Mouse (Mus musculus) liver, embryonic 15.5 days (tissue): ENCODE results near the gene Gapt. TPM values are rescaled to one million over a fixed set of nuclear protein-coding genes. Genes with fewer than 3 reads are reported as not detected.
"Not testable (repeated sequence)": the region's sequence is repeated elsewhere in the genome, so short reads cannot be mapped to it uniquely, and the experiment has no call there.

Experiments
- ATAC-seq: fragments of 200-750 bp; cut with Nextera tagmentation; 2 replicates; pipeline ENCODE4 v1.8.0; 2017; ENCODE audit warnings: moderate number of reproducible peaks, mild to moderate bottlenecking, moderate library complexity; ENCODE audit not compliant: insufficient read depth
- H3K27ac ChIP-seq: fragments of 300-500 bp; sonication (generic); replicated peaks from 2 replicates; pipeline ENCODE4 v1.5.1; 2015; ENCODE audit warnings: mild to moderate bottlenecking, inconsistent platforms
- H3K27me3 ChIP-seq: fragments of 300-500 bp; sonication (generic); 2 replicates; pipeline ENCODE4 v1.6.1; 2015; ENCODE audit warnings: mild to moderate bottlenecking, inconsistent platforms
- H3K36me3 ChIP-seq: fragments of 300-500 bp; sonication (generic); replicated peaks from 2 replicates; pipeline ENCODE4 v1.6.1; 2015; ENCODE audit warnings: moderate library complexity, mild to moderate bottlenecking, inconsistent platforms
- H3K4me1 ChIP-seq: fragments of 300-500 bp; sonication (generic); replicated peaks from 2 replicates; pipeline ENCODE4 v1.6.1; 2015; ENCODE audit warnings: inconsistent platforms
- H3K4me2 ChIP-seq: fragments of 300-500 bp; sonication (generic); 2 replicates; pipeline ENCODE4 v1.6.1; 2015; ENCODE audit warnings: moderate library complexity, mild to moderate bottlenecking, inconsistent platforms
- H3K4me3 ChIP-seq: fragments of 300-500 bp; sonication (generic); replicated peaks from 2 replicates; pipeline ENCODE4 v1.5.1; 2015; ENCODE audit warnings: mild to moderate bottlenecking, inconsistent platforms
- H3K9ac ChIP-seq: fragments of 300-500 bp; sonication (generic); 2 replicates; pipeline ENCODE4 v1.6.1; 2015; ENCODE audit warnings: moderate library complexity, mild to moderate bottlenecking, inconsistent platforms
- H3K9me3 ChIP-seq: fragments of 300-500 bp; sonication (generic); replicated peaks from 2 replicates; pipeline ENCODE4 v1.6.1; 2016; ENCODE audit warnings: inconsistent platforms
- WGBS: fragments of 180-500 bp; shearing (Covaris S2); methylation state at CpG from one replicate; pipeline ENCODE4 v1.1.7; 2015; ENCODE audit warnings: mixed read lengths; ENCODE audit not compliant: insufficient replicate concordance; 5-methylcytosine and 5-hydroxymethylcytosine counted together
- polyA plus RNA-seq: library from polyadenylated mRNA; unstranded; fragments of >200 nt; fragmentation: Nextera tagmentation; extraction: Ambion mirVana; gene quantifications from 2 replicates; pipeline ENCODE4 v1.2.1, GENCODE M21; 2015

Gene Gapt
- polyA plus RNA-seq: 3.0 and 3.3 TPM in 2 replicates

DNA sequence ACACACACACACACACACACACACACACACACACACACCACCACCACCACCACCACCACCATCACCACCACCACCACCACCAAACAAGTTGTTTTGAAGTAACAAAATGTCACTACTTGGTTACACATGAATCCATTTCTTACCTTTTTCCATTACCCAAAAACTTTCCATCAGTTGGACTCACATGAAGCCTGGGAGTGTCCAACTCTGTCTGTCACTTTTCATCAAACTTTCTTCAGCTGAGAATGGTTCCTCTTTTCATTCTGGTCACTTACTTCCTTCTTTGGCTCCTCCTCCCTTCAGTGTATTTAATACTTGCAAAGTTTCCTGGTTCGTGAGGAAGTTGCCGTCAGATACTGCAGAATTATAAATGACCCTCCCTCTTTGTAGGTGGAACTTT is at the start of gene Gapt:
Gene Gapt (minus strand): TSS at position 259 of the 400 bp plus-strand sequence.
- Histone ChIP-seq H3K27ac (no peak within 1 kb of the TSS), H3K4me2 (no peak within 1 kb of the TSS), H3K9ac (no peak within 1 kb of the TSS), H3K27me3 (no peaks in the 10 kb centered on the region), H3K4me3 (peak within 1 kb of the TSS; percentile 23), H3K4me1 (no peaks in the 10 kb centered on the region), H3K36me3 (no peaks in the 10 kb centered on the region), H3K9me3 (no peaks in the 10 kb centered on the region)
- ATAC-seq: no peak
- WGBS: 20% methylated on average over 2 of the region's 2 CpGs

DNA sequence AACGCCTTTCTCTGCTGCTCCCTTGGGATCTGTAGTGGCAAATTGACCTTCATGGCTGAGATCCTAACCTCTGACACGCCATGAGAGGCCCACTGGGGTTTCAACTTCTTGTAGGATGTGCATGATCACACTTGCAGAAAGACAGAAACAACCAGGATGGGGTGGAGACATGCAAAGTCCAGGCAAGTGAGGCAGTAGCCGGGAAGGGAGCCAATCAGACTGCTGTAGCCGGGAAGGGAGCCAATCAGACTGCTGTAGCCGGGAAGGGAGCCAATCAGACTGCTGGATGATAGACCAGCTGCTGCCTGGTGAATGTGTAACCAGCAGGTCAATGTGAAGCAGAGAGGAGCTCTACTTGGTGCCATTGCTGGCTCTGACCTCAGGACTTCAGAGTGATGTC is 49.2 kb upstream of the Gapt start:
- no peak overlapping the region for H3K4me2 ChIP-seq
- no peaks in the 10 kb centered on the region for H3K9me3 ChIP-seq
- no peak overlapping the region for H3K4me3 ChIP-seq
- H3K9ac ChIP-seq: no peak overlapping the region
- no peak overlapping the region for H3K27ac ChIP-seq
- H3K27me3 ChIP-seq: no peaks in the 10 kb centered on the region
- H3K36me3 ChIP-seq: no peaks in the 10 kb centered on the region
- ATAC-seq: no peak
- H3K4me1 ChIP-seq: no peaks in the 10 kb centered on the region
- 60% methylated on average over 5 of the region's 5 CpGs for WGBS

DNA sequence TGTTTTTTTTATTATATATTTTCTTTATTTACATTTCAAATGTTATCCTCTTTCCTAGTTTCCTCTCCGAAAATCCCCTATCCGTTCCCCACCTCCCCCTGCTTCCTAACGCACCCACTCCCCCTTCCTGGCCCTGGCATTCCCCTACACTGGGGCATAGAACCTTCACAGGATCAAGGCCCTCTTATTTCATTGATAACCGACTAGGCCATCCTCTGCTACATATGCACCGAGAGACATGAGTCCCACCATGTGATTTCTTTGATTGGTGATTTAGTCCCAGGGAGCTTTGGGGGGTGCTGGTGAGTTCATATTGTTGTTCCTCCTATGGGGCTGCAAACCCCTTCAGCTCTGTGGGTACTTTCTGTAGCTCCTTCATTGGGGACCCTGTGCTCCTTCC is 47.7 kb upstream of the Gapt start:
- H3K4me2 ChIP-seq, H3K9me3 ChIP-seq, H3K4me1 ChIP-seq, H3K36me3 ChIP-seq, H3K27ac ChIP-seq, H3K9ac ChIP-seq, ATAC-seq, H3K4me3 ChIP-seq, H3K27me3 ChIP-seq: not testable (repeated sequence)
- 69% methylated on average over 5 of the region's 5 CpGs for WGBS

DNA sequence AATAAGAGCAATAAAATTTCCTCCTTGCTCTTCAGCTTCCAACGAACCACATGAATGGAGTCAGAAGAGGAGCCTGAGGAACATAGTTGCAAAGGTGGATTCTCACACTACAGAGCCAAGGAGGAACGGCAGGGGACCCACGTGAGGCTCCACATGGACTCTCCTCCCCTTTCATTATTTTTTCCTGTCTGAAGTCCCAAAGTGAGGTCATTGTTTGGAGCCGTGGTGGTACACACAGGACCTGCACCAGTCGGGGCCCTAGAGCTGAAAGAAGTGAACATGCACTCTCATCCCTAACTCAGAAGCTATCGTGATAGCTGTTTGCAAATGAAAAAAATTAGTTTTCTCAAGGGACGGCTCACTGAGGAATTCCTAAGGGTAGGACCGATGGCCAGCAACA is 47.1 kb upstream of the Gapt start:
- Histone ChIP-seq H3K4me1 (no peaks in the 10 kb centered on the region), H3K9me3 (no peaks in the 10 kb centered on the region), H3K9ac (no peak overlapping the region), H3K27ac (no peak overlapping the region), H3K27me3 (no peaks in the 10 kb centered on the region), H3K4me3 (no peak overlapping the region), H3K36me3 (peaks cover 12% of the 10 kb centered on the region; the same call in 1 of the 2 replicates), H3K4me2 (no peak overlapping the region)
- WGBS: 53% methylated on average over 8 of the region's 8 CpGs
- ATAC-seq: no peak

DNA sequence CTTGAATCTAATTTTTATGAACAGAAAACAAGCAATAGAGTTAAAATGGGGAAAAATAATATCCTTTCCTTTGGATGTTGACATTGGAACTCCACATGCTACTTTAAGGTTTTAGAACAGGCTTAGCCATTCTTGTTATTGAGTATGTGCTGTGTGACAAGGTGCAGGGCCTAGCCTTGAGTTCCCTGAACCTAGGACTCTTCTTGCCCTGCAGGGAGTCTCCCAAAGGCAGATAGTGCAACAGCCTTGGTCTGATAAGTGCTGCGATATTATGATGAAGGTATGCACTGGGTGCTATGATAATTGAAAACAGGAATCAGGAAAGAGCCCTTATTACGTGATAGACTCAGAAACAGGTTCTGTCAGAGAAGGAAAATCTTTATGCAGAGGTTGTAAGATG is 44.9 kb upstream of the Gapt start:
- Histone ChIP-seq H3K27ac (no peak overlapping the region), H3K4me1 (no peaks in the 10 kb centered on the region), H3K9ac (no peak overlapping the region), H3K9me3 (no peaks in the 10 kb centered on the region), H3K27me3 (peaks cover 7% of the 10 kb centered on the region), H3K4me2 (no peak overlapping the region), H3K36me3 (peaks cover 12% of the 10 kb centered on the region), H3K4me3 (no peak overlapping the region)
- WGBS: 61% methylated on average over 2 of the region's 2 CpGs
- no peak for ATAC-seq

DNA sequence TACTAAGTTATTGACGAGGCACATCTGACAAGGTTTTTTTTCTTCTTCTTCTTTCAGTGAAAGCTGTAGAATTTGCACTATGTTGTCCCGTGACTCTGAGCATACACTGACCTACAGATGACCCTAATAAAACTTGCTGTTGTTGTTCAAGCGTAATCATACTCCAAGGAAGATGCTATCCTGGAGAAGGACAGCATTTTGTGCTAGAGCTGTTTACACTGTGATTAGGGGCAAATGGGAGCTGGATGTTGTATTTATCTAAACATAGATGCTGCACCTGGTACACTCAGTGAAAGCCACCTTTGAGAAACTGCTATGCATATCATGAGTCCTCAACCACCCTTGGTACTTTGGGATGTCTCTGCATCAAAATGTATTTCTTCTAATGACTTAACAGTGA is 44.4 kb upstream of the Gapt start:
- no peak overlapping the region for H3K9ac ChIP-seq
- no peak for ATAC-seq
- H3K4me2 ChIP-seq: no peak overlapping the region
- no peak overlapping the region for H3K4me3 ChIP-seq
- H3K36me3 ChIP-seq: peaks cover 12% of the 10 kb centered on the region
- H3K27ac ChIP-seq: no peak overlapping the region
- H3K4me1 ChIP-seq: no peaks in the 10 kb centered on the region
- H3K9me3 ChIP-seq: no peaks in the 10 kb centered on the region
- 51% methylated on average over 3 of the region's 3 CpGs for WGBS
- H3K27me3 ChIP-seq: peaks cover 11% of the 10 kb centered on the region

DNA sequence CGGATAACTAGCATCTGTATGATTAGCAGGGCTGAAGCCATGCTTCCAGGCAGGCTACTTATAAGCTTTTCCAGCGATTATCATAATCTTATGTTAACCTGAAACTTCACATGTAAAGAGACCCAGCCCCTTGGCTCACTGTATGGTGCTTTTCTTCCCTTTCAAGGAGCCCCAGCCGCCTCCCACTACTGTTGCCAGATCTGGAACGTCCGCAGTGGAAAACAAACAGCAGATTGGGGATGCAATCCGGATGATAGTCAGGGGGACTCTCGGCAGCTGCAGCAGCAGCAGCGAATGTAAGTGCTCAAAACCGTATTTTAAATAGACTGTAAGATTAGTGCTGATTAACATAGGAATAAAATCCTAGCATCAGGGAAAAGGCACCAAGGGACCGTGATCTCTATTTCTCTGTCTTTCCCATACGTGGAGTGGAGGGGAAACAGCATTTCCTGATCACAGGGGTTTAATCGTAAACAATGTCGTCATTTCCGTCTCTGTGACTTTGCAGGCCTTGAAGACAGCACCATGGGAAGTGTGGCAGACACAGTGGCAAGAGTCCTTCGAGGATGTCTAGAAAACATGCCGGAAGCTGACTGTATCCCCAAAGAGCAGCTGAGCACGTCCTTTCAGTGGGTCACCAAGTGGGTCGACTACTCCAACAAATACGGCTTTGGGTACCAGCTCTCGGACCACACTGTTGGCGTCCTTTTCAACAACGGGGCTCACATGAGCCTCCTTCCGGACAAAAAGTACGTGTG is 41.7 kb upstream of the Gapt start:
- no peak overlapping the region for H3K27ac ChIP-seq
- ATAC-seq: no peak
- peaks cover 12% of the 10 kb centered on the region for H3K36me3 ChIP-seq
- no peaks in the 10 kb centered on the region for H3K9me3 ChIP-seq
- peaks cover 39% of the 10 kb centered on the region for H3K27me3 ChIP-seq
- H3K4me3 ChIP-seq: no peak overlapping the region
- no peak overlapping the region for H3K4me2 ChIP-seq
- WGBS: 57% methylated on average over 24 of the region's 24 CpGs
- peaks cover 12% of the 10 kb centered on the region for H3K4me1 ChIP-seq
- H3K9ac ChIP-seq: no peak overlapping the region

DNA sequence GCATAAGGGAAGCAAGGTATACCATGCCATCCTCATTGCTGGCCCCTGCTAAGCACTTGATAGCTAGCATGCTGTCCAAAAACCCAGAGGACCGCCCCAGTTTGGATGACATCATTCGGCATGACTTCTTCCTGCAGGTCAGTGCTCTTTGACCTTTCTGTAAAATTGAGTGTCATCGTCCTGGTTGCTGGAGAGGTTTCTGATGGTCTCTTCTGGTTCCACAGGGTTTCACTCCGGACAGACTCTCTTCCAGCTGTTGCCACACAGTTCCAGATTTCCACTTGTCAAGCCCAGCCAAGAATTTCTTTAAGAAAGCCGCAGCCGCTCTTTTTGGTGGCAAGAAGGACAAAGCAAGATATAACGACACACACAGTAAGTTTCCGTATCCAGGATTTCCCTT is 40.8 kb upstream of the Gapt start:
- no peak for ATAC-seq
- peaks cover 12% of the 10 kb centered on the region for H3K4me1 ChIP-seq
- H3K36me3 ChIP-seq: peaks cover 12% of the 10 kb centered on the region
- H3K27me3 ChIP-seq: peaks cover 47% of the 10 kb centered on the region
- no peaks in the 10 kb centered on the region for H3K9me3 ChIP-seq
- H3K9ac ChIP-seq: no peak overlapping the region
- no peak overlapping the region for H3K27ac ChIP-seq
- WGBS: 69% methylated on average over 8 of the region's 8 CpGs
- H3K4me3 ChIP-seq: no peak overlapping the region
- H3K4me2 ChIP-seq: no peak overlapping the region

DNA sequence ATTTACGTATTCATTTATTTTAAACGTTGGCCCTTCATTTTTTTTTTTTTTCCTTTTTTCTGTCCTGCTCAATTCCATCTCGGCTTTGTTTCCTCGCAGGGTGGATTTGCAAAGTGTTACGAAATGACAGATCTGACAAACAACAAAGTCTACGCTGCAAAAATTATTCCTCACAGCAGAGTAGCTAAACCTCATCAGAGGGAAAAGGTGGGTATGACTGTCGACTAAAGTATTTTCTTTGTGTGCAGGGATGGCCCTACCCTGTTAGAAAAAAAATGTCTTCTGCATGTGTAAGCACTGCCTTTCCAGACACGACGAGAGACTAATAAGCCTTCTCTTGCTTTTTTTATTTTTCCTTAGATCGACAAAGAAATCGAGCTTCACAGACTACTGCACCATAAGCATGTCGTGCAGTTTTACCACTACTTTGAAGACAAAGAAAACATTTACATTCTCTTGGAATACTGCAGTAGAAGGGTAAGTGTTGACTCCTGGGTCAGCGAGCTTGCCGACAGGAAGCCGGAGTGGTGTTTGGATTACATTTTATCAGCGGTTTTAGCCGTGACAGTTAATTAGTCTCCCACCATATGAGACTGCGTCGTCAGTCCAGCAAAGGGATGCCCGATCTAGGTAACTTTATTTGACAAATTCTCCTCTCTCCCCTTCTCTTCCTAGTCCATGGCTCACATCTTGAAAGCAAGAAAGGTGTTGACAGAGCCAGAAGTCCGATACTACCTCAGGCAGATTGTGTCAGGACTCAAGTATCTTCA is 39.1 kb upstream of the Gapt start:
- Histone ChIP-seq H3K36me3 (peaks cover 12% of the 10 kb centered on the region), H3K4me3 (peak overlapping the region; percentile 59), H3K9ac (no peak overlapping the region), H3K27ac (no peak overlapping the region), H3K27me3 (peaks cover 50% of the 10 kb centered on the region), H3K9me3 (no peaks in the 10 kb centered on the region), H3K4me2 (peak overlapping the region; percentile 84), H3K4me1 (peaks cover 12% of the 10 kb centered on the region)
- no peak for ATAC-seq
- WGBS: 8% methylated on average over 21 of the region's 21 CpGs

DNA sequence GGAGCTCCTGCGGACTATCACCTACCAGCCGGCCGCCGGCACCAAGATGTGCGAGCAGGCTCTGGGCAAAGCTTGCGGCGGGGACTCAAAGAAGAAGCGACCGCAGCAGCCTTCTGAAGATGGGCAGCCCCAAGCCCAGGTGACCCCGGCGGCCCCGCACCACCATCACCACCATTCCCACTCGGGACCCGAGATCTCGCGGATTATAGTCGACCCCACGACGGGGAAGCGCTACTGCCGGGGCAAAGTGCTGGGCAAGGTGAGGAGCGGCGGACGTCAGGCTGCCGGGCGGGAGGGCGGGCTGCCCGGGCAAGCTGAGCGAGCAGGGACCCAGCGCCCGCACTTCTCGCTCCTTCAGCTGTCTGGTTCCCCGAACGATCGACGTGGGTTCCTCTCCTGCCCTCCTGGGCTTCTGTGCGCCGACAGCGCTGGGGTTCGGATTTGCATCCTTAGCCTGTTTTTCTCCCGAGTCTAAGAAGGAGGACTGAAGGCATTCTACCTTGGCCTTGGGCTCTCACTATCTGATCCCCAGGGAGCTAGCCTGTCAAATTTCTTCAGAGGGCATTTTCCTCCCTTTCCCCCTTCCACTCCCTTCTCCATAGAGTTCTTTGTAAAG is 38.3 kb upstream of the Gapt start:
- peak overlapping the region; percentile 84 for H3K4me2 ChIP-seq
- 1% methylated on average over 41 of the region's 41 CpGs for WGBS
- peaks cover 50% of the 10 kb centered on the region for H3K27me3 ChIP-seq
- peak overlapping the region; percentile 39 for H3K9ac ChIP-seq
- no peaks in the 10 kb centered on the region for H3K9me3 ChIP-seq
- peak overlapping the region; percentile 59 for H3K4me3 ChIP-seq
- peaks cover 12% of the 10 kb centered on the region for H3K4me1 ChIP-seq
- peak; percentile 17; the same call in 1 of the 2 replicates for ATAC-seq
- peaks cover 10% of the 10 kb centered on the region for H3K36me3 ChIP-seq
- H3K27ac ChIP-seq: no peak overlapping the region
